Mouse (Mus musculus) liver, postnatal 0 days (tissue): ENCODE data around the gene Rem1.
A peak's percentile ranks its signal among the peaks of the same experiment; 100 is the strongest.

ENCODE experiments used
- CTCF ChIP-seq: sonication (generic); IDR thresholded peaks from 2 replicates; pipeline ENCODE4 v1.5.1; 2016; ENCODE audit warnings: antibody characterized with exemption, low read depth
- EP300 ChIP-seq: IDR thresholded peaks from 2 replicates; pipeline ENCODE4 v1.6.1; 2016; ENCODE audit warnings: antibody characterized with exemption, low read depth, mild to moderate bottlenecking

DNA sequence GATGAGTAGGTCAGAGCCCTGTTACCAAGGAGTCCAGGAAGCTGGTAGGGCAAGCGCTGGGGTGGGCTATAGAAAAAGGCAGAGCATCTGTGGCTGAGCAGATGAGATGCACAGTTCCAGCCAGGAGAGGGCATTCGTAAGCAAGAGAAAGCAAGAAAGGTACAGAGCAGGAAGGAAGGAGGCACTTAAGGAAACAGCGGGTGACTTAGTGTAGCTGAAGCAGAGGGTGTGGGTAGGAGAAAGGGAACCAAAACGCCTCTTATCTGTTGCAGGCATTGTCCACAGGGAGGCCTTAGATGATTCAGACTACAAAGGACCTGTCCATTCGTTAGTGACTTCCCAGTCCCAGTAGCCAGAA is 44.9 kb downstream of the Rem1 start:
- peak; percentile 70 for TF ChIP-seq CTCF
- no peak for TF ChIP-seq EP300
